ENCODE assay signal across 24 mouse cellular contexts in the genomic region with DNA sequence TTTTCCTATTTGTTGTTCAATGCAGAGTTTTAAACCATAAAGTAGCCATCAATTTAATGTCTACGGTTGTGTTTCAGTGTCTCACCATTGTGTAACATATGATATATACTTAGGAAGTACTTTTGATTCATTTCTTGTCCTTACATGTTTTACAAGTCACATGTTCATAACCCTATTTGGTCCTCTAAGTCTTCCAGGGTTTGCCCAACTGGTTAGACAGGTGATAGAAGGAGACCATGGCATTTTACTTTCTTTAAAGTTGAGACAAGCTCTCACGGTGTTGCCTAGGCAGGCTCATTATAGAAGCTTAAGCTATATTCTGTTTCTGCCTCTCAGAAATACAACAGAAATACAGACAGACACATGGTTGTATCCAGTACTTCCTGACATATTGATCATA.
"Had no signal": no experiment of that assay in that cellular context is flagged by ENCODE, and none has a peak within 500 bp of the region (broad histone marks: within the 10 kb centered on the region; RNA-seq: fewer than 3 reads in every experiment).

No protein-coding gene starts in this region.

- H3K4me1 ChIP-seq: heart, embryonic 12.5 days; hindbrain, embryonic 12.5 days; intestine, embryonic 15.5 days; limb, embryonic 13.5 days; liver, embryonic 15.5 days had no signal

- DNase-seq: gastrocnemius, postnatal 14 days; gastrocnemius, postnatal 36 days; heart, adult 2 months; heart, postnatal 10 days; heart, postnatal 4 days; kidney, adult 18-20 months; kidney, adult 8-10 months; kidney, postnatal 10 days; kidney, postnatal 25 days; liver; liver, embryonic 13.5 days had no signal

- H3K4me2 ChIP-seq: heart, embryonic 12.5 days; hindbrain, embryonic 12.5 days; hindbrain, embryonic 14.5 days; intestine, embryonic 15.5 days; limb, embryonic 13.5 days; liver, embryonic 11.5 days; liver, embryonic 13.5 days; liver, embryonic 15.5 days had no signal

- H3K27ac ChIP-seq: heart, adult 2 months; hindbrain, embryonic 10.5 days; hindbrain, embryonic 12.5 days; hindbrain, embryonic 14.5 days; intestine, embryonic 15.5 days; layer of hippocampus, adult 2 months; left cerebral cortex, adult 2 months; limb, embryonic 13.5 days; liver, embryonic 13.5 days; liver, embryonic 15.5 days had no signal

- ATAC-seq: hindbrain, embryonic 16.5 days; inflammation-experienced regulatory T-cells, adult 6 months; intestine, embryonic 15.5 days; intestine, postnatal 0 days had no signal

- H3K27me3 ChIP-seq: heart, embryonic 12.5 days; hindbrain, embryonic 12.5 days; intestine, embryonic 15.5 days; limb, embryonic 13.5 days; liver, embryonic 13.5 days; liver, embryonic 15.5 days had no signal

- H3K9me3 ChIP-seq: heart, embryonic 12.5 days; hindbrain, embryonic 10.5 days; hindbrain, embryonic 12.5 days; intestine, embryonic 15.5 days; limb, embryonic 13.5 days; liver, embryonic 13.5 days; liver, embryonic 15.5 days had no signal

- H3K9ac ChIP-seq: heart, embryonic 12.5 days; hindbrain, embryonic 12.5 days; hindbrain, embryonic 14.5 days; intestine, embryonic 15.5 days; limb, embryonic 13.5 days; liver, embryonic 13.5 days; liver, embryonic 15.5 days had no signal

- H3K4me3 ChIP-seq: heart, adult 2 months; heart, embryonic 12.5 days; hindbrain, embryonic 10.5 days; hindbrain, embryonic 12.5 days; intestine, embryonic 15.5 days; layer of hippocampus, adult 2 months; left cerebral cortex, adult 2 months; limb, embryonic 13.5 days; liver, embryonic 13.5 days; liver, embryonic 15.5 days had no signal
